Mouse (Mus musculus) layer of hippocampus, postnatal 14 days (tissue): ENCODE results near the gene Tbc1d22a. TPM values are rescaled to one million over a fixed set of nuclear protein-coding genes. Genes with fewer than 3 reads are reported as not detected.

Experiments used
- DNase-seq, 2 experiments: peaks; one replicate each; pipeline ENCODE4 v3.0.0; 2021 to 2022; ENCODE audit warnings: low spot score in 2 of 2, mixed read lengths in 1 of 2
- total RNA-seq, 2 experiments: library from RNA; stranded (reverse); gene quantifications; 2 replicates each; pipeline ENCODE4 v1.2.3; 2021

The Tbc1d22a gene
- total RNA-seq, 2 experiments from 2014 or later: 29.8 to 30.1 TPM

GRCm38 (mm10) chr15:86231831-86232512 lies 17.7 kb downstream of the Tbc1d22a start:
- DNase-seq: no peak

DNA sequence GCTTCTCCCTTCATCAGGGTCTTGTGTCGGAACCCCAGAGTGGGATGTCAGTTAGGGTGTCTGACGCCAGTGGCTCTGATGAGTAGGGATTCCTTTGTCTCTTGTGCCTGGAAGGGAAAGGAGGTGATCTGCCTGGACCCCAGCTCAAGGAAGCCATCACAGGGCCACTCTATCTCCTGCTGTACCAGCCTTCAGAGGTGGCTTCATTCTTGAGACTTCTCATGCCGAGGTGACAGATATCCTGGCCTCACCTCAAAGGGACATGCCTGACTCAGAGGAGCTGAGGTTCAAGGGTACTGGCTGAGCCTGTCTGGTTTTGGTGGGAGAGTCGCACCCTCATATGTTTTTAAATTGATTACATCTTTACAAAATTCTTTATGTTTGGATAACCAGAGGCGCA lies 19.7 kb downstream of the Tbc1d22a start:
- DNase-seq: no peak

DNA sequence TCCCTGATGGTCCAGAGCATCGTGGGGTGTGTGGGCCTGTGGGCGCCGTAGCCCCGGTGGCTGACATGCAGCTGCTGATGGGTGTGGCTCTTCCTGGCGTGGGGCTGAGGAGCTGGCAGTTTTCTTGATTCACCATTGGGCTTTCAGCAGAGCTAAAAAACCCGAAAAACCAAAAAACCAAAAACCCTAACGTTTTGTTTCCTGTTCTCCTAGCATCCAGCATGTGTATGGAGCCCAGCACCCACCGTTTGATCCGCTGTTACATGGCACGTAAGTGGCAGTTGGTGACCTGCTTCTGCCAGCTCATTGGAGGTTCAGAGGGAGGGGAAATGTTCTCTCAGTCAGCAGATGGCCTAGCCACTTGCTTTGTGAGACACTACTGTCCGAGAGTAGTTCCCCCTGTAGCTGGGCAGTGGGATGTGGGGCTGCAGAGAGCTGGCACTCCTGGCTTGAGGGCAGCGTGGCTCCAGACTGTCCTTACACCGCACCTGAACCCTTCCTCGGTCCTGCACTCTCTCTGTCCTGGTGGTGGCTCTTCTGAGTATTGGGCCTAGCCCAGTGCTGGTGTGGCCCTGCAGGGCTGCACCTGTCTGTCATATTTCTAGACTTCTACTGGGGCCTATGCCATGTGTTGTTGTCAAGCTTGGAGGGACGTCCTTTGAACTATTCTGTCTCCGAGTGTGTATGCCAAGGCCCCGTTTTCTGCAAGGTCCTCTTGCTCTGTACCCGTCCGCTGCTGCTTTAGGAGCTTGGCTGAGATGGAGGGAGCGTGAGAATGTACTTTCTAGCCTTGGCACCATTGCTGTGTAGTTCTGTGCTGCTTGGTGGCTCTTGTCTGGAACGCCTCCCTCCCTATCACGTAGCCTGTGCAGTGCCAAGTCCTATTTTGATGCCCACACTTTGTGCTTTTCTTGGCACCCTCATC lies 20.5 kb downstream of the Tbc1d22a start:
- DNase-seq: no peak

GRCm38 (mm10) chr15:86236252-86236651 lies 22.0 kb downstream of the Tbc1d22a start:
- peak; percentile 59 to 65 for DNase-seq

GRCm38 (mm10) chr15:86238076-86238475 lies 23.8 kb downstream of the Tbc1d22a start:
- no peak for DNase-seq

- no peak for DNase-seq
Measured at GRCm38 (mm10) chr15:86239068-86239467, 24.8 kb downstream of the Tbc1d22a start.

DNA sequence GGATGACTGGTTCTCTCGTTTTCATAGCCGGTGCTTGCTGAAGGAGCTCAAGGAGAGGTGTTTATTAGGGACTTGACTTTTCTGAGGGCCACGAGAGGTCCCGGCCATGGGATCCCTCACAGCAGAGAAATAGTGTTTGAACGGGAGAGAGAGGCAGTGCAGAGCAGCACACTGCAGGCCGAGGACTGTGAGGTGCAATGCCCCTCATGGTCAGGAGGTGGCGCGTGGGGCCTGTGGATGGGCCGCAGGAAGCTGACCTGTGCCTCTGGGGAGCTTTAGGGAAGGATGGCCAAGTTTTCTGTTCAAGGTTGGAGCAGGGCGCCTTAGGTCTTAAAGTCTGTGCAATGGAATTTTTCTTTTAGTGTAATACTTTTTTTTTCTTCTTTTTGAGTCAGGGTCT lies 25.5 kb downstream of the Tbc1d22a start:
- no peak for DNase-seq

GRCm38 (mm10) chr15:86243708-86244107 lies 29.4 kb downstream of the Tbc1d22a start:
- DNase-seq: peak; percentile 77 to 81

GRCm38 (mm10) chr15:86244380-86244779 lies 30.1 kb downstream of the Tbc1d22a start:
- DNase-seq: no peak

DNA sequence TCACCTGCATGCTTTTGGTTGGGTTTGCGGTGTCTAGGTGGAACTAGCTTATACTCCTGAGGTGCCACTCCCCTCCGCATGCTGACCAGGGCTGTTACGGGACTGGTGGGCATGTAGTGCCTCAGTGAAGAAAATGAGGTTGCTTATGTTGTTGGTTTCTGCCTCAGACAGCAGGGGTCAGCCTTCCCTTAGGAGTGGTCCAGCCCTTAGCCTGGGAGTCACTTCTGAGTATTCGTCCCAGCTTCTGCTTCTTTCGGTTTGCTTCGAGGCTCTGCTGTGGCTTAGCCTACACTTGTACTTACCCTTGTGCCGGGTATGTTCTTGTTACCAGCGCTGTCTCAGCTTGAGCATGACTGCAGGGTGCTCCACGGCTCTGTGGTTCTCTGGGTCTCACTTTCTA lies 36.0 kb downstream of the Tbc1d22a start:
- DNase-seq: peak; percentile 51 to 81

DNA sequence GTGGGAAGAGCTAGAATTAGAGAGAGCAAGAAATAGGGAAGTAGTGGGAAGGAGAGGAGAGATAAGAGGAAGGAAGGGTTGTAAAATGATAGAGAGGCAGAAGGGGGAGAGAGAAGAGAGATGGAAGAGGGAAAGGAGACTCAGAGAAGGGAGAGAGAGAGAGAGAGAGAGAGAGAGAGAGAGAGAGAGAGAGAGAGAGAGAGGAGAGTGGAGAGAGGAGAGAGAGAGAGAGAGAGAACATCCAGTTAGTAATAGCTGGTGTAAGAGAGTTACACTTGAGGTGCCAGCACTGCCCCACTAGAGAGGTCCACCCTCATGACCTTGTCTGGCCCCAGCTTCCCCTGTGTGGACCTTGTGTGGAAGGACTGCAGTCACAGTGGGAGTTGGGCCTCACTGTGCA lies 37.9 kb downstream of the Tbc1d22a start:
- no peak for DNase-seq

DNA sequence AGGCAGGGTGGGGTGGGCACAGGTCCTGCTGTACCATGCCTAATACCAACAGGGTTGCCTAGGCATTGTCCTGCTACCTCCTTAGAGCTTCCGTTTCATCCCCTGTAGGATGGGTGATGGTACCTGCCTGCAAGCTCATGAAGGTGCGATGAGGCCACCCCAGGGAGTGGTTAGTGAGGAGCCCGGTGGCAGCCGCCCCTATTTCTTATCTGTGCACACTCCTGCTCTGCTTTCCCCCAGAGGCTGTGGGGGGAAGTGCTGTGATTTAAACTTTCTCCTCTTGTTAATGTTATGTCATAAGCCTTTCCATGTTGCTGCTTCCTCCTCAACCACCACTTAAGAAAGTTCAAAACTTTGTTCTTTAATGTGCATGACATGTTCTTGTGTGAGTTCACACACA lies 38.4 kb downstream of the Tbc1d22a start:
- no peak for DNase-seq

- peak in 1 of 2 experiments; percentile 41 for DNase-seq
Measured at GRCm38 (mm10) chr15:86253411-86253810, 39.2 kb downstream of the Tbc1d22a start.

GRCm38 (mm10) chr15:86256201-86256600 lies 41.9 kb downstream of the Tbc1d22a start:
- DNase-seq: no peak

GRCm38 (mm10) chr15:86256728-86257179 lies 42.5 kb downstream of the Tbc1d22a start:
- DNase-seq: peak in 1 of 2 experiments; percentile 49

DNA sequence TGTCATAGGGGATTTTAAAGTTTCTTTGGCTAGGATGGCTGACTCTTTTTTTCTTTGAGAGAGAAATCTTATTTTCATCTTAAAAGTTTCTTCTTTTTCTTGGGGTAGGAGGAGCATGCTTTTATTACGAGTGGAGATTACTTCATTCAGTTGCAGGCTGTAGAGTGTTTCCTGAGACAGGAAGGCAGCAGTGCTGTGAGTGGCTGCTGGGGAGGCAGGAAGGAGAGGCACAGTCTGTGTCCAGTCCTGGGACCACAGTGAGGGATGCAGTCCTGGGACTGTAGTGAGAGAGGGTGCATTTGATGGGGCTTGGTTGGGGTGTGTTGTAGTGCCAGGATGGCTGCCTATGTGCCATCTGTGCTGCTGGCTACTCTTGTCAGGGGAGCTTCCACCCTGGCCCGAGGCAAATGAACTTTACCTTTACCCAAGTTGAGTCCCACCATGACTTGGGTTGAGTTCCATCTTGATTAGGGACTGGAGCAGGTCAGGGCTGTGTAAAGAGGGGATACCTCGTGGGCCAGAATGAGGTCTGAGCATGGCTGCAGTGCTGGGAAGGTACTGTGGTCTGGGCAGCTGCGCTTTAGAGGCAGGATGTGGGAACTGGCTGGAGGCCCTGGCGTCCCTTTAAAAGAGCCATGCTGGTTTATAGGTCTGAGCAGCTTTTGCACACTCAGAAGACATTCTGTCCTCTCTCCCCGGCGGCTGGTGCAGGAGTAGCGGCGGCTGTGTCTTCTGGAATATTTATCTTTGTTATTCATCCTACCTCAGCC lies 43.8 kb downstream of the Tbc1d22a start:
- DNase-seq: no peak

- DNase-seq: peak in 1 of 2 experiments; percentile 33
Measured at GRCm38 (mm10) chr15:86259233-86259632, 45.0 kb downstream of the Tbc1d22a start.

DNA sequence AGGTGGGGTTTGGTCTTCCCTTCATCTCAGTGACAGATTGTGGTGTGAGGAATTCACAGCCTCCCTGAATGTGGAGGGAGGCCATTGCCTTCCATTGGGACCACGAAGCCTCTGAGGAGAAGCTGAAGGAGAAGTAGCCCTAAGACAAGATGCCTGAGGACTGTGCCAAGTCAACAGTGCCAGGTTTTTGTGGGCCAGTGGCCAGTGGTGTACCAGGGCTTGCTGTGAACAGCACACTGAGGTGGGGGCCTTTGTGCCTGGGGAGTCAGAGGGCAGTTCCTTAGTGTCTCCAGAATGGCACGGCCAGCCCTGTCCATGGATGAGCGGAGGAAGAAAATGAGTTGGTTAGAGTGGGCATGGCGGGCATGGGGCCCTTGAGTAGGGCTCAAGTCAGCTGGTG lies 45.9 kb downstream of the Tbc1d22a start:
- DNase-seq: no peak

GRCm38 (mm10) chr15:86264389-86264788 lies 50.1 kb downstream of the Tbc1d22a start:
- DNase-seq: no peak

DNA sequence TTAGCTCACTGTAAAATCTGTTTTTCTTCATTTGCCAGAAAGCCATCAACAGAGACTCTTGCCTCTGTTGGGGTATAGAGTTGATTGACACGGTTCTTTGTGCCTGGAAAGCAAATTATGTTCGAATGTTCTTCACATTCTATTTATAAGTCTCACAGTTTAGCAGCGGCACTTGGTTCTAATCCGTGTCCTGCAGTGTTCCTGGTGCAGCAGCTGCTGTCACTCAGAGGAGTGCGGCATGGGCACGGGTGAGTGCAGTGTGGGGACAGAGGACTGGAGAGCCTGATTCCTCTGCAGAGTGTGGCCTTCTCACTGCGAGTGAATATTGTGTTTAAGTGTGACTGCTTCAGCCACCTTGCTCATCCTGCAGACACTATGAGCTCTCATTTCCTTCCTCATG lies 50.5 kb downstream of the Tbc1d22a start:
- DNase-seq: no peak

DNA sequence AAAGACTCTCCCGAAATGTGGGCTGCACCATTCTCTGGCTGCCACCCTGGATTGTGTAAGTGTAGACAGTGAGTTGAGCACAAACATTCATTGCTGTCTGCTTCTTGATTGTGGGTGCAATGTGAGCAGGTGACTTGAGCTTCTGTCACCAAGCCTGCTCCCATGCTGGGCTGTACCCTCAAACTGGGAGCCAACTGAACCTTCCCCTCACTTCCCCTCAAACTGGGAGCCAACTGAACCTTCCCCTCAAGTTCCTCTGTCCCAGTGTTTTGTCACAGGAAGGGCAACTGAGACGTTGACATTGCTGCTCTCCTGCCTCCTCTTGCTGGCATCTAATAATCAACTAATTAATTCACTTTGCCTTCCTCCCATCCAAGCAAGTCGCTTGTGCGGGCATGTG lies 52.7 kb downstream of the Tbc1d22a start:
- DNase-seq: no peak
